Mouse (Mus musculus) liver, embryonic 11.5 days (tissue): ENCODE measurements around the gene Fstl1. TPM values are rescaled to one million over a fixed set of nuclear protein-coding genes. Genes with fewer than 3 reads are reported as not detected.
A peak's percentile ranks its signal among the peaks of the same experiment; 100 is the strongest.

Source experiments
- ATAC-seq: fragments of 200-750 bp; cut with Nextera tagmentation; replicated peaks from 2 replicates; pipeline ENCODE4 v1.8.0; 2017; ENCODE audit warnings: moderate number of reproducible peaks, mild to moderate bottlenecking, moderate TSS enrichment, moderate library complexity; ENCODE audit not compliant: low FRiP score
- DNase-seq: peaks from one replicate; pipeline ENCODE4 v3.0.0-alpha.2; 2017; ENCODE audit warnings: low spot score
- H3K27ac ChIP-seq: fragments of 300-500 bp; sonication (generic); 2 replicates; pipeline ENCODE4 v1.5.1; 2014; ENCODE audit warnings: mild to moderate bottlenecking, low read depth, low read length, control low read depth
- H3K27me3 ChIP-seq: fragments of 300-500 bp; sonication (generic); replicated peaks from 2 replicates; pipeline ENCODE4 v1.6.1; 2014; ENCODE audit warnings: low read length, mixed read lengths; ENCODE audit not compliant: control insufficient read depth, insufficient read depth
- H3K36me3 ChIP-seq: fragments of 300-500 bp; sonication (generic); 2 replicates; pipeline ENCODE4 v1.6.1; 2014; ENCODE audit warnings: mild to moderate bottlenecking, low read length, moderate library complexity, mixed read lengths; ENCODE audit not compliant: control insufficient read depth, insufficient read depth
- H3K4me1 ChIP-seq: fragments of 300-500 bp; sonication (generic); replicated peaks from 2 replicates; pipeline ENCODE4 v1.6.1; 2014; ENCODE audit warnings: low read length, mixed read lengths; ENCODE audit not compliant: control insufficient read depth, insufficient read depth
- H3K4me2 ChIP-seq: fragments of 300-500 bp; sonication (generic); 2 replicates; pipeline ENCODE4 v1.6.1; 2014; ENCODE audit warnings: mild to moderate bottlenecking, control low read depth, moderate library complexity
- H3K4me3 ChIP-seq: fragments of 300-500 bp; sonication (generic); 2 replicates; pipeline ENCODE4 v1.5.1; 2014; ENCODE audit warnings: low read depth, low read length, control low read depth
- H3K9ac ChIP-seq: fragments of 300-500 bp; sonication (generic); 2 replicates; pipeline ENCODE4 v1.6.1; 2014; ENCODE audit warnings: low read depth, low read length, control low read depth
- H3K9me3 ChIP-seq: fragments of 300-500 bp; sonication (generic); 2 replicates; pipeline ENCODE4 v1.6.1; 2016; ENCODE audit warnings: low read length, inconsistent platforms, mixed read lengths; ENCODE audit not compliant: control insufficient read depth
- WGBS: fragments of 180-500 bp; shearing (Covaris S2); extraction: QIAGEN DNeasy Blood & Tissue Kit; methylation state at CpG from one replicate; pipeline ENCODE4 v1.1.7; 2014; 5-methylcytosine and 5-hydroxymethylcytosine counted together
- polyA plus RNA-seq: library from polyadenylated mRNA; unstranded; fragments of >200 nt; fragmentation: Nextera tagmentation; extraction: Ambion mirVana; gene quantifications from 2 replicates; pipeline ENCODE4 v1.2.1, GENCODE M21; 2014

Fstl1 gene
- polyA plus RNA-seq = 107 and 118 TPM in 2 replicates

DNA sequence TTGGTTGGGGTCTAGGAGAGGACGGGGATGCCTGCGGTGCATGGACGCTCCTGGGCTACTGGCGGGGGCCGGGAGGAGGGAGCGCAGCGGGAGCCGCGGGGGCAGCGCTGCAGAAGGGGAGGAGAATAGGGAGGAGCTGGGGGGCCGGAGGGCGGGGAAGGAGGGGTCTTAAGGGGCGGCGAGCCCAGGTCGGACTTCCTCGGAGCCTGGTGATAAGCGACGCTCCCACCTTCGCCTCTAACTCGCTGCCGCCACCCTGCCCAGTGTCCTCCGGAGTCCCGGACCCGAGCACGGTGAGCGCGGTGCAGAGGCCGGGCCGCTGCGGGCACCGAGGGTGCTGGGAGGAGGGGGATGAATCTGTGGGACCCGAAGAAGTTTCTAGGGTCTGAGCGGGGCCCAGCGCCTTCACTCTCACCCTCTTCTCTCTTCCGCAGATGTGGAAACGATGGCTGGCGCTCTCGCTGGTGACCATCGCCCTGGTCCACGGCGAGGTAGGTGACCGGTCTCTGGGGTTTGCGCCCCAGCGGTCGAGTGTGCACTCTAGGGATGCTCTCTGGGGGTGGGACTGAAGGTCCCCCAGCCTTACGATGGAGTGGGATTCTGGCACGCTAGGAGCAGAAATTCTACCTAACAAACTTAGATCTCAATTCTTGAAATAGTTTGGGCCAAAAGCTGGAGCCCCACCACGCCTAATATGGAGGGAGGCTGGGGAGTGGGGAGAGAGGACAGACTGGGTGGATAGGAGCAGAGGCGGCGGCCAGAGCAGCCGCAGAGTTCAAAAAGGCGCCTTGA lies at the start of gene Fstl1:
Gene Fstl1 (plus strand): TSS at position 14 of the 792 bp plus-strand sequence.
- peak within 1 kb of the TSS; percentile 34 for H3K27ac ChIP-seq
- DNase-seq (peak; percentile 61), ATAC-seq (peak; percentile 68)
- H3K36me3 ChIP-seq = no peaks in the 10 kb centered on the region
- 1% methylated on average over 47 of the region's 52 CpGs for WGBS
- H3K4me3 ChIP-seq = peak within 1 kb of the TSS; percentile 67
- peak within 1 kb of the TSS; percentile 84 for H3K4me2 ChIP-seq
- peaks cover 11% of the 10 kb centered on the region; the same call in 1 of the 2 replicates for H3K27me3 ChIP-seq
- no peaks in the 10 kb centered on the region; the same call in none of the 2 replicates for H3K4me1 ChIP-seq
- no peaks in the 10 kb centered on the region for H3K9me3 ChIP-seq
- H3K9ac ChIP-seq = peak within 1 kb of the TSS; percentile 67

DNA sequence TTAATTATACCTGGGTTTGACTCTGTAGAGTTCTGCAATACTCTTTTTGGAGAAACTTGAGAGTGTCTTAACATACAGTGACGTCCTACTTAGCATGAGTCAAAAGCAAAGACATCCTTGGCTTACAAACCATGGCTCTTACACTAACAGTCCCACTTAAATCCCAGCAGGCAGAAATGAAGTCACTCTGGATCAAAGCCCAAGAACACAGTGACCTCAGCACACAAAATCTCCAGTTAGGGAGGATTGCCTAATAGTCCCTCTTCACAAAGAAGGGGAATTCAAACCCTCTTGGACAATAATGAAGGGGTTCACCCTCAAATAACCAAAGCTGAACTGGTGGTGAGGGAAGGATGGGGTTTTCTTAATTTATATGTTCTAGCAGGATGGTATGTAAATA lies 48.0 kb upstream of the Fstl1 start:
- Histone ChIP-seq H3K27me3 (no peaks in the 10 kb centered on the region), H3K4me3 (no peak overlapping the region), H3K9ac (no peak overlapping the region), H3K27ac (no peak overlapping the region), H3K9me3 (no peaks in the 10 kb centered on the region), H3K4me1 (no peaks in the 10 kb centered on the region), H3K36me3 (no peaks in the 10 kb centered on the region), H3K4me2 (no peak overlapping the region)
- 74% methylated on average over 1 of the region's 1 CpGs for WGBS
- no peak for ATAC-seq
- no peak for DNase-seq

DNA sequence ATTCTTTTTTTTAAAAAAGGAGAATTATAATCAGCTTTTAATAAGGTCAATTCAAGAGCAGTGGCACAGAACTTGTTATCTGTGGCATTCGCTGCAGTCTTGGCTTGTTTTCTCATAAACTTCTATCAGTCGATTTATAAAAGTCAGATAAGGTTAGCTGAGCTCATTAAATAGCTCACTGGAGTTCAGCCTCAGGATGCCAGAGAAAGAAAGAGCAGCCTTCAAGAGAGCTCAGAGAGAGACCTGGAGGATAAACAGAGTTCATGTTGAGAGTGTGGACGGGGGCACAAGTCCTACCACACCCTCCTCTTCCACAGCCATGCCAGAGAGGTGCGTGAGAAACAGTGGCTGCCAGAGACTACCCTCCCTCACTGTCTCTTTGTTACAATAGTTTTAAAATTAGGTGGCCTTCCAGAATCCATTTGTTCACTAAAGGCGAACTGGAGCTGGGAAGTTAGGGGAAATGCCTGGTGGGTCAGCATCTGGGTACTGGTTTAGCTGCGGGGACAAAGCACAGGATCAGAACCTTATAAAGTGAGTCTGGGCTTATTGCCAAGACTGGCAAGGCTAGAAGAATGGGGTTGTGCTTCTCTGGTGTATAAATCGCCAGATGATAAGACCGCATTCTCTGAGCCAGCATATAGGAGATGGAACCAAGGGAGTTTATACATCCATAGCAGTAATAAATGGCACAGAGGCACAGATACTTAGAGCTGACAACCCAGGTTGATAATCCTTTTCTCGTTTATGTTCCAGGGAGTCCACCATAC lies 47.1 kb upstream of the Fstl1 start:
- ATAC-seq (no peak), DNase-seq (no peak)
- H3K27ac ChIP-seq = no peak overlapping the region
- H3K4me2 ChIP-seq = no peak overlapping the region
- H3K4me1 ChIP-seq = no peaks in the 10 kb centered on the region
- no peak overlapping the region for H3K4me3 ChIP-seq
- no peaks in the 10 kb centered on the region for H3K27me3 ChIP-seq
- H3K9me3 ChIP-seq = no peaks in the 10 kb centered on the region
- H3K36me3 ChIP-seq = no peaks in the 10 kb centered on the region
- H3K9ac ChIP-seq = no peak overlapping the region
- whole genome bisulfite sequencing = 66% methylated on average over 9 of the region's 9 CpGs

DNA sequence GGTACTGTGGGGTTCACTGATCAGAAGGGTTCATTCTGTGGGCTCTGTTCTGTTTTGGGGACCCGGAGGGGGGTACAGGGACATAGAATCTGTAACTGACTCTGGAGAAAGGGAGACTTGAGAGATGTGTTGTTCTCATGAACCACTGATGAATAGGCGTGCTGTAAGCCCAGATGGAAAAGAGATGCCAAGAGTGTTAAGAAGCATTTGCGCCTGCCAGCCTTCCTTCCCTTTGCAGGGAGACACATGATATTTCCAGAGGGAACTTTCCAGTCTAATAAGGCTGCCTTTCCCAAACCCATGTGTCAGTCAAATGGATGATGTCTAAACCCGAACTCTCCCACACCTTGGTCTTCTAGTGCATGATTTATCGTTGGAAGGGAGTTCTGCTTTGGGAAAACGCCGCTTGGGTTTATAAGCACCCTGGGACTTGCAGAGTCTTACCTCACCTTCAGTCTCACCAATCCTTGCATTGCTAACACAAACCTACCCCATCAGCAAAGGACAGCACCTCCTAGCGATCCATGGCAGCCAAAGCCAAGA lies 46.3 kb upstream of the Fstl1 start:
- Histone ChIP-seq H3K4me3 (no peak overlapping the region), H3K9me3 (no peaks in the 10 kb centered on the region), H3K4me2 (no peak overlapping the region), H3K4me1 (no peaks in the 10 kb centered on the region), H3K27me3 (no peaks in the 10 kb centered on the region), H3K36me3 (no peaks in the 10 kb centered on the region), H3K9ac (no peak overlapping the region), H3K27ac (no peak overlapping the region)
- ATAC-seq = no peak
- WGBS = 79% methylated on average over 8 of the region's 8 CpGs
- DNase-seq = no peak

DNA sequence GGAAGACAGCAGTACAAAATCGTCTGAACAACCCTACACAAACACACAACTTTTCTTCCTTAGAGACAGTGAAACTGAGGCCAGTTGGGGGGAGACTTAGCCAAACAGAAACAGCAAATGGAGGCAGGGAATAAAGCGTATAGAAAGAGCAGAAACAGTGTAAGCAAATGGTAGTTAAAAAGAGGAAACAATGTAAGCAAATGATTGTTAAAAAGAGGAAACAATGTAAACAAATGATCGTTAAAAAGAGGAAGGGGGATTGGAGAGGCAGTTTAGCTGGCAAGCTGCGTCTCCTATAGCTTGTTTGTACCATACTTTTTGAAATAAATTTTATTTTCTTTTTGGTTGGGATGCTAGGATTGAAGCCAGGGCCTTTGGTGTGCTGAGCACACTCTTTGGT lies 45.2 kb upstream of the Fstl1 start:
- Histone ChIP-seq H3K4me1 (no peaks in the 10 kb centered on the region), H3K36me3 (no peaks in the 10 kb centered on the region), H3K4me2 (no peak overlapping the region), H3K27ac (no peak overlapping the region), H3K27me3 (no peaks in the 10 kb centered on the region), H3K9ac (no peak overlapping the region), H3K4me3 (no peak overlapping the region), H3K9me3 (no peaks in the 10 kb centered on the region)
- WGBS = 30% methylated on average over 4 of the region's 4 CpGs
- ATAC-seq (no peak), DNase-seq (no peak)

DNA sequence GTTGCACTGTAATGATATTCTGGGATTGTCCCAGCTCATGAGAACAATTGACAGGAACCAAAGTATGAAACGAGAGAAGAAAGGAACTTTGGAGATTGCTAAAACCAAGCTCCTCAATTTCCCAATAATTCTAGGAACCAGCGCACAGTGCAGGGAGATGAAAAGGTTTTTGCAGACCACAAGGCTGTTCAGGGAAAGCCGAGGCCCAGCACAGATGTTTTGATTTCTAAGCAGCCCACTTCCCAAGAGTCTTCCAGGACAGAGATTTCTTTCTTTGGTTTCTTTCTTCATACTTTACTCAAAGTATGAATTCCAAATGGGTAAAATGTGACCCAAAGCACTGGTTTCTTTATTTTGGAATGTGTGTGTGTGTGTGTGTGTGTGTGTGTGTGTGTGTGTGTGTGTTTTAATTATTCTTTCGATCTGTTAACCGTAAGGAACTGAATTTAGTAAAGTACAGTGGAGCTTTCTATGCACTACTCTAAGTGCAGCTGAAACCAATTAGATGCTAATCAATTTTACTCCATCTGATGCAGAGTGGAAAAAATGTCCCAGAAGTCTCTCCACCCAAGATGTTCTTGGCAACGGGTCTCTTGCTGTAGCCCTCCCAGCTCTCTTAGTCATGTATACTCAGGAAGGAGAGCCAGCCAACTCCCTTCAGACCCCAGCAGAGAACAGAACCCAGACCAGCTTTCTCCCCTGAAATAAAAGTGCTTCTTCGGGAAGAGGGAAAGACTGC lies 44.5 kb upstream of the Fstl1 start:
- ATAC-seq (no peak), DNase-seq (no peak)
- H3K27me3 ChIP-seq = no peaks in the 10 kb centered on the region
- WGBS = 62% methylated on average over 7 of the region's 7 CpGs
- no peak overlapping the region for H3K9ac ChIP-seq
- H3K27ac ChIP-seq = no peak overlapping the region
- no peaks in the 10 kb centered on the region for H3K4me1 ChIP-seq
- H3K4me3 ChIP-seq = no peak overlapping the region
- no peak overlapping the region for H3K4me2 ChIP-seq
- H3K36me3 ChIP-seq = no peaks in the 10 kb centered on the region
- H3K9me3 ChIP-seq = no peaks in the 10 kb centered on the region

DNA sequence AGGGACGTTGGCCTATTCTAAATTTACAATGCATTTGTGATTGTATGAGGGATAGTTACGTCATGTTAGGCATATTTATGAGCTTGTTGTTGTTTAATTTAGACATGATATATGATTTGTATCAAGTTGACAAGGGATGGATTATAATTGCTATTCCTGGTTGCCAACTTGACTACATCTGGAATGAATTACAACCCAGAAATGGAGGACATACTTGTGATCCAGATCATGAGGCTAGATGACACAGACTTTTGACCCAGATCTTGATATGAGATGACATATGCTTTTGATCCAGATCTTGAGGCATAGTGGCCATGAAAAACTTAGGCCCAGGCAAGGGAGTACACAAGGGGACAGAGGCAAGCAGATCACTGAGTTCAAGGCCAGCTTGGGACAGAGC lies 36.6 kb upstream of the Fstl1 start:
- no peak for ATAC-seq

DNA sequence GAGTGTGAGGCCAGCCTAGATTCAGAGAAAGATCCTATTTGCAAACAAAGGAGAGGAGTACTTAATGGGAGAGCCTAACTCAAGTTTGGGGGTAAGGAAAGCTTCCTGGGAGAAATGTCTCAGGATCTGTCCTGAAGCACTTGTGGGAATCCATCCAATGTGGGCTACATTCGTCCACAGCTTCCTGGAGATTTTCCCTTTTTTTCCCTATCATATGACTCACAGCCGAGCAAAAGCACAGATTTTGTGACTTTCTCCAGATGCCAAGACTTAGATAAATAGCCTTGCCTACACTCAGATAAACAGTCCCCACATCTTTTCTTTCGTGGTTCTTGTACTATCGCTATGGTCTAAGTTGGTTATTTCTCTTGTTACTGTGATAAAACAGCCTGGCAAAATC lies 34.4 kb upstream of the Fstl1 start:
- Histone ChIP-seq H3K4me3 (no peak overlapping the region), H3K4me2 (no peak overlapping the region), H3K36me3 (no peaks in the 10 kb centered on the region), H3K9ac (no peak overlapping the region), H3K4me1 (no peaks in the 10 kb centered on the region), H3K27me3 (no peaks in the 10 kb centered on the region), H3K9me3 (no peaks in the 10 kb centered on the region), H3K27ac (no peak overlapping the region)
- ATAC-seq = no peak
- WGBS = 55% methylated on average over 4 of the region's 4 CpGs
- DNase-seq = no peak

More for the DNA sequence above, 36.6 kb upstream of the Fstl1 start:
- Histone ChIP-seq H3K27ac (no peak overlapping the region), H3K4me2 (no peak overlapping the region), H3K9ac (no peak overlapping the region), H3K27me3 (no peaks in the 10 kb centered on the region), H3K9me3 (no peaks in the 10 kb centered on the region), H3K4me1 (no peaks in the 10 kb centered on the region), H3K36me3 (no peaks in the 10 kb centered on the region), H3K4me3 (no peak overlapping the region)
- no peak for DNase-seq
- WGBS = 86% methylated on average over 2 of the region's 2 CpGs
